Mouse (Mus musculus) skeletal muscle tissue, adult 2 months (tissue): Measurements from ENCODE around the gene Laptm5.
A peak's percentile ranks its signal among the peaks of the same experiment; 100 is the strongest.

Experiments
- DNase-seq: peaks from one replicate; pipeline ENCODE4 v3.0.0-alpha.2; 2012; ENCODE audit warnings: low read depth, low spot score

Gene Laptm5

DNA sequence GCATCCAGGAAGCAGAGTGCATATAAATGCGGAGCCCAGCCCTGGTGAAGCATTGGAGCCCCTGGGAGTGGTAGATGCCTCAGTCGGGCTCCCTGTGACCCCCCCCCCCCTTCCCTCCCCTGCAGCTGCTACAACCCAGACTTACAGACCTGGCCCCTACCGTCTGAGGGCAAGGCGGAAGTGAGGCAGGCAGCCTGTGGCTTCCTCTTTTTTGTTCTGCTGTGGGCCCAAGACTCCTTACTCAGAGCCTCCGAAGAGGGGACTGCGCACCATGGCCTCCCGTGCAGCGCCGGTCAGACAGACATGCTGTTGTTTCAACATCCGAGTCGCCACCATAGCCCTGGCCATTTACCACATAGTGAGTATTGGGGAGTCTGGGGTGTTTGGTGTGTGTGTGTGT, at the start of gene Laptm5:
Gene Laptm5 (plus strand): TSS at position 49 of the 400 bp plus-strand sequence.
- peak; percentile 46 for DNase-seq

DNA sequence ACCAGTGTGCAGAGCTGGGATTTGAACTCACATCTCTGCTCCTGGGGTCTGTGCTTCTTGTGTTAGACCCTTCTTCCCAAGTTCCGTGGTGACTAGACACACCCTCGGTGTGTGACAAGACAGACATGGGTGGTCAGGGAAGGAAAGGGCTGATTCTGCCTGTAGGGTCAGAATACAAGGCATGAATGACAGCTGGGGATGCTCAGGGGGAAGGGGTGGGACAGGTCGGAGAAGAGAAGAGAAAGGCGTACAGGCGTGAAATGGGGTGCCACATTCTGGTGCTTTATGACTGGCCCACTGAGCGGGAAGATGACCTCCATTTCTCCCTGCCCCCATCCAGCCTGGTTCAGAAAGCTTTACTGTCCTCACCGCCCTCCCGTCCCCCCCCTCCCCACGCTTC, 47.5 kb upstream of the Laptm5 start:
- no peak for DNase-seq

DNA sequence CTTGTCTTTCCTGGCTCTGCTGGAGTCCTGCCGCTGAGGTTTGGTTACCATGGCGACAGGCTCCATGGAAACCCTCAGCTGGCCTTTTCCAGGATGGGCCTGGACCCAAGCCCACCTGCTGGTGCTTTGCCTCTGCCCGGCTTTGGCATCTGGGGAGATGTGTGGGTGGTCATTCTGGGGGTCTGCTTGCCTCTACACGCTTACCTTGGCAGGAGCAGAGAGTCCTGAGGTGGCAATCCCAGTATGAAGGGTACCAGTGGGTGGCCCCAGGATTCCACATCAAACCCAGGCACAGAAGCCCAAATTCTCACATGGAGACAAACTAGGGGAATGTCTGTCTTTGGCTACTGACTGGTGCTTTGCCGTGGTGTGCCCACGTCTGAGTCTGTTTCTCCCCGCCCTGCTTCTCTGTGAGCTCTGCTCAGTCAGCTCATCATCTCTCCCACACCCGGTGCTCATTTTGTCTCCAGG, 47.0 kb upstream of the Laptm5 start:
- no peak for DNase-seq

DNA sequence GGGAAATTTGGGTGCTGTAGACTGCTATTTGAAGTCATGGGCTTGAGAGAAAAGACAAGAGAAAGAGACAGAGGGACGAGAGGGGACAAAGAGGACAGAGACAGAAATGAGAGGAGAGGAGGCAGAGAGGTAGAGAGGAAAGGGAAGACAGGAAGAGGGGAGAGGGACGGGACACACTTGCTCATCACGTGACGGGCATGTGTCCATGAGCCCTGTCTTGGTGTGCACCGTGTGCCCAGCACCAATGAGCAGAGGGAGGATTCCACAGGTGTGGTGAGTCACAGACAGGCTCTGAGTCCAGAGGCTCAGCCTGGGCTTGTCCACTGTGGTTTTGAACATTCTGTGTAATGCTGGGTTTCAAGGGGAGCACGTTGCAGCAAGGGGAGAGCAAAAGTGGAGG, 45.0 kb upstream of the Laptm5 start:
- no peak for DNase-seq

DNA sequence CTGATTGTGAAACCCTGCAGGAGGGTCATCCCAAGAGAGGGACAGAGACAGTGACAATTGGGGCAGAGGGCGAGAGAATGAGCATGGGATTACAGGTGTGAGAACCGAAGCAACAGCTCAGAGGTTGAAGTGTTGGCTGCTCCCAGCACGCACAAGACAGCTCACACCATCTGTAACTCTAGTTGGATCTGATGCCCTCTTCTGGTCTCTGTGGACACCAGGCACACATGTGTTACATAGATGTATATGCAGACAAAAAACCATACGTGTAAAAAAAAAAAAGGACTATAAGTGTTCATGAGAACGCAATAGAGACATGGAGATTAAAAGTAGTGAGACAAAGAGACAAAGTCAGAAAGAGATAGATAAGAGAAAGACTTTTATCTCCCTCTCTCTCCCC, 44.1 kb upstream of the Laptm5 start:
- DNase-seq, result no peak

DNA sequence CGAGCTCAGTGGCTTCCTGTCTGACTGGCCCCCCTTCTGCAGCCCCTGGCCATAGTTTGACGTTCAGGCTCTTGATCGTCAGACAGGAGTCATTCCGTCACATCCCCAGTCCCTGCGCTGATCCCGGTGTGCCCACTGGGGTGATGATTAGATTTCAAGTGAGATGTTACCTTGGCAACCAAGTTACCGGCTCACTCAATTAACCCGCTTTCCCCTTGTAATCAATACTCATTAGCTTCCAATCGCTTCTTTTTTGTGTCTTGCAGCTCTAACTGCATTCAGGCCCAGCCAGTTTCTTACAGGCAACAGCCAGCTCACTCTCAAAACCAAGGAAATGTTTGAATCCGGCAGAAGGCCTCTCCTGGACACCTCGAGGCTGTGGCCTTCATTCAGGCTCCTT, 40.5 kb upstream of the Laptm5 start:
- no peak for DNase-seq

DNA sequence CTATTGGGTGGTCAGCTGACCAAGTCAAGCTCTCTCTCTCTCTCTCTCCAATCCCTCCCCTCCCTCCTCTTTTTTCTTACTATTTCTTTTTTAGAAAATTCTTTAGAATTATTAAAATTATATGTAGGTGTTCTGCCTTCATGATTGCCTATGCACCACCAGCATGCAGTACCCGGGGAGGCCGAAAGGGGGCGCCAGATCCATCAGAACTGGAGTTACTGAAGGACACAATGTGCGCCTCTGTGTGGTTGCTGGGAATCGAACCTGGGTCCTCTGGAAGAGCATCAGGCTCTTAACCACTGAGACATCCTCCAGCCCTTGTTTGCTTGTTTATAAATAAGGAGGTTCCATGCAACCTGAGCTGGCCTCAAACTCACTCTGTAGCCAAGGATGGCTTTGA, 39.5 kb upstream of the Laptm5 start:
- DNase-seq, result no peak

DNA sequence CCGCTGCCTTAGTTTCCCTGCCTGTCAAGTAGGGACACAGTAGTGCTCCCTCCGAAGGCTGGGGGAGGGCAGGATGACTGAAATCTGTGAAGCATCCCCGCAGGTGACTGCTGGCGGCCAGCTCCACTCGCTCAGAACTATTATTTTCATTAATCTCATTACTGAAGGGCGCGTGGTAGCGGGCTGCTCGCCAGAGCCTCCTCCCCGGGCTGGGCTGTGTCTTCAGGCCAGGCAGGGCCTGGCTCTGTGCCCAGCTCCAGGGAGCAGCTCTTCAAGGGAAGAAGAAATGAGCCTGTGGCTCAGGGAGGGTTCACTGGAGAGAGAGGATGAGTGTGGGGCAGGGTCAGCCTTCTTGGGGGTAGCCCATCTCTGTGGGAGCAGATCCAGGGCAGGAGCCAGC, 38.3 kb upstream of the Laptm5 start:
- DNase-seq, result peak; percentile 41

DNA sequence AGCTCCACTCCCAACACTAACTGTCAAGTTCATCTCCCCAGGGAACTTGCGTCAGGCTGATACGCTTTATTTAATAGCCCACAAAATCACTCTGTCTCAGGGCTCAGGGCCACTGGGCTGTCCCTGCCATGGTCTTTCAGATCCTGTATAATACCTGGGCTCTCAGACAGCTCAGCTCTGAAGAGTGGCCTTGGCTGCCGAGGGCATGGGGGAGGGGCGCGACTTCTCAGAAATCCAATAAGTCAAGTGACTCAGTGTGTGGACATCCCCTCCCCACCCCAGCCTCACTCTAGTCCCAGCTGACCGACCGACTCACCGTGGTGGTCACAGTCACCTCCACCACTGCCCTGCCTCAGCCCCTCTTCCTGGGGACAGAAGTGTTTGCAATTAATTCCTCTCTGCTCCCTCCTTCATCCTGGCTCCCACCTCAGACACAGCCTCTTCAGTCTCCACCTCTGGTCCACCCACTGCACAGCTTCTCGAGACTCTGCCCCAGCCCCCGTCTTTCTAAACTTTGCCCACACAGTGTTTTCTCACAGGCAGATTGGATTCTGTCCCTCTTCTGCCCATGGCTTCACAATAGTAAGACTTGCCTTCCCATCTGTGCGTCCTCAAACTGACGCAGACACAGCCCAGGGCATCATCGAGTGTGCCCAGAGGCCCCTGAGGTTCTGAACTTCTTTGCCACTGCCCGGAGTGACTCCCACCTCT, 36.8 kb upstream of the Laptm5 start:
- DNase-seq, result no peak

DNA sequence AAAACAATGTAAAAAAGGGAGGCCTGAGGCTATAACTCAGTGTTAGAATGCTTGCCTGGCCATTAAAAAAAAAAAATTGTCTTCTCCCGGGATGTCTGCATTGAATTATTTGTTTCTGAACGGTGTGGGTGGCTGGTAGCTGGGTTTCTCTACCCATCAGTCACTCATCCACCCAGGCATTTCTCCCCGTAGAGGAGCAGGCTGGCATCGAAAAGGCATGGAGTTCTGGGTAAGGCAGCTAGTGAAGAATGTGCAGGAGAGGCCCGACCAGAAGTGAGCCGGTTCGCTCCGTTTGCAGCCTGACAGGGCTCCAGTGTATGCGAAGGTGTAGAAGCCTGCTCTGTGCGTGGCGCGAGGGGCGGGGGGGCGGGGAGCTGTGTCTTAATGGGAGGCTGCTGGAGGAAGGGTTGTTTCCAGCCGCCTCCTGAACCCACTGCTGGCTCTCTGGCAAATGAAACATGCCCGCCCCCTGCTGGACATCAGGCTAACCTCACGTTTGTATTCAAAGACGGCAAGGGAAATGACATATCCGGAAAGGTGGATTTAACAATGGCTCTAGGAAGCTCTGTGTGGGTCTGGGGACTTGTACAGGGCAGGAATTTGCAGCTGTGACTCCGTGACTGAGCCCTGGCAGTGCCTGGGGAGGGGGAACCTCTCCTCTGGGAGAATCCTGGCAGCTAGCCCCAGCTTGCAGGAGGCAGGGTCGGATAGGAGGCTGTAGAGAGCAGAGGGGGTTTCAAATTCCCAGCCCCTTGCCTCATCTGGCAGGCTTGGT, 34.5 kb upstream of the Laptm5 start:
- peak; percentile 52 for DNase-seq

DNA sequence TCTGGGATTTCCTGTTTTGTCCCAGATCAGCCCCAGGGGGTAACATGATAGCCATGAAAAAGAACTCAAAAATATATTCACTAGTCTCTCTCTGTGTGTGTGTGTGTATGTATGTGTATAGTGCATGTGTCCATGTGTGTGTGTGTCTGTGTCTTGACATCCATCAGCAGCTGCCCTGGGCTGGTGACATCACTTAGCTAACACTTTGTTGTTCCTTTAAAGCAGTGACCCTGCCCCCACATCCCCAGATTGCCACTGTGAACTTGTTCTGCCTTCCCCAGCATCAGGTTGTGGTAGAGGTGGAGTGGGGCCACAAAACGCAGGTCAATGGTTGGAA, 33.9 kb upstream of the Laptm5 start:
- no peak for DNase-seq

DNA sequence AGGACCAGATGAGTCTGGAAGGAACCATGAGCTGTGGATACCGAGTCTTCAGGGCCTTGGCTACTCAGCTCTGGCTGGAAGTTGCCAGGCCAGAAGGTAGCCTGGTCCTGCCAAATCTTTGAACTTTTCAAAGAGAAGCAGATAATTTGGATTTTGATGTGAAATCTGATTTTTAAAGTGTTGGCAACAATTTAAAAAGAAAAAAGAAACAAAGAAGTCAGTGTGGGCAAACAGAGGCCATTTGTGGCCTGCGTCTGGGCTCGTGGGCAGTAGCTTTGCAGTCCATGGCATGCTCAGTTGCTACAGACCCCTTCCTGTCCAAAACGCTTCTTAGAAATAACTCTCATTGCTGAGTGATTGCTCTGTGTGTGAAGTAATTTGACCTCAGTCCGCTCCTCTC, 31.6 kb upstream of the Laptm5 start:
- DNase-seq, result no peak

DNA sequence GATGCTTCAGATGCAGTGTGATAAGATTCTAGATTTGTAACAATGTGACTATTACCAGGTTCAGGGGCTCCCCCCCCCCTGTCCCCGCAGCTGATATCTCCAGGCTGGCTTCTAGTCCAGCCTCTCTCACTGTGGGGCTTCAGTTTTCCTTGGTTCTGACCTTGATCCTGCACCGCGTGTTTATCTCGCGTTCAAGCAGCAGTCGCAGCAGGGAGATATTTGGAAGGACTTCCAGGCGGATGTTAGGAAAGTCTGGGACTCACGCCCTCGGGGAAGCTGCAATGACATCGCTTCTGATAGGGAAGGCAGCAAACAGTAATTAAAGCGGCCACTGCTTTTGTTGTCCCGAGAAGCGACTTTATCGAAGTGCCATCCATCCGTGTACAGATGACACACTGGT, 30.2 kb upstream of the Laptm5 start:
- DNase-seq, result no peak

DNA sequence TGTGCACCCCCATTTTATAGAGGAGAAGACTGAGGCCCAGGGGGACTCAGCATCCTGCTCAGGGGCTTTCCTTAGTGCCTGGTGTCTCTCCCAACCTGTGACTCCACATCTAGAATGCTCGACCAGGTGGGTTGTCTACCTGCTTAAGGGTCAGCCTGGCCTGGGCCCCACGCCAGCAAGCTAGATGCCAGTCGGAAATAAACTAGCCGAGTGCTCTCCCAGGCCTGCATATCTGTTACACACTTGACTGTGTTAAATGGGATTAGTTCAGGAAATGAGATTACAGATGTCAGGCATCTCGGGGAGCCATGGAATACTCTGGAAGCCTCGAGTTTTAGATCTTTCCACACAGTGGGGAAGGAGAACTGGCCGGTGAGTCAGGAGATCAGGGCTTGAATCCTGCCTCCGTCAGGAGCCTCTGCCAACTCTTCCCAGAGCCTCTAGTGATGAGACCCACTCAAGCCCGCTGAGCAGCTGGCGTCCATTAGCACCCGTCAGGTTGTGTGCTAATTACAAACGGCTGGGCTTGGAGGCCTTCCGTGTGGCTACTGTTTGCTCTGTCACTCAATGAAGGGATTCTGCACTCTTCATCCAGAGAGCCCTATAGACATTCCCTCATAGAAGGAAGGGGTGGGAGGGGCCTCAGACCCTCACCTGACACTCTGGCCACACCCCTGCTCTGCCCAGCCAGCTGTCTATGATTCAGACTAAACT, 28.9 kb upstream of the Laptm5 start:
- DNase-seq, result no peak

DNA sequence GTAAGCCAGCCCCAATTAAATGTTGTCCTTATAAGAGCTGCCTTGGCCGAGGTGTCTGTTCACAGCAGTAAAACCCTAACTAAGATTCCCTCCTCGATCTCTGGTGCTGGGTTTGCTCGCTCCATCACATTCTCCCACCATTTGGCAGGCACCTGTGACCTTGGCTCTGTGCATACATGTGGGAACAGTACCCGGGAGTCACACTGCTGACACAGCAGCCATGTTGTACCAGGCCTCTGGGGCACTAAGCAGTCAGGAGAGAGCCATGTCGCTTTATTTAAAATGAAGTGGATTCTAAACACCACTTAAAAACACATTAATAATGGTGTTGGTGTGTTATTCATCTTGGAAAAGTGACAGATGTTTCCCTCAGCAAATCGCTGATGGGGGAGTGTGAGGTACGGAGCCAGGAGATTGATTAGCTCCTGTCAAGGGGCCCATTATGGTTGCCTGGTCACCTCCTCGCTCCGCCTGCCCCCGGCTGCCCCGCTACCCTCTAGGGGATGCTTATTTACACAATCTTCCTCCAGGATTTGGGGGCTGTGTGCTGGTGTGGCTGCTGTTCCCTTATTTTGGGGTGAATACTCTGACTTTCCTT, 25.7 kb upstream of the Laptm5 start:
- DNase-seq, result no peak

DNA sequence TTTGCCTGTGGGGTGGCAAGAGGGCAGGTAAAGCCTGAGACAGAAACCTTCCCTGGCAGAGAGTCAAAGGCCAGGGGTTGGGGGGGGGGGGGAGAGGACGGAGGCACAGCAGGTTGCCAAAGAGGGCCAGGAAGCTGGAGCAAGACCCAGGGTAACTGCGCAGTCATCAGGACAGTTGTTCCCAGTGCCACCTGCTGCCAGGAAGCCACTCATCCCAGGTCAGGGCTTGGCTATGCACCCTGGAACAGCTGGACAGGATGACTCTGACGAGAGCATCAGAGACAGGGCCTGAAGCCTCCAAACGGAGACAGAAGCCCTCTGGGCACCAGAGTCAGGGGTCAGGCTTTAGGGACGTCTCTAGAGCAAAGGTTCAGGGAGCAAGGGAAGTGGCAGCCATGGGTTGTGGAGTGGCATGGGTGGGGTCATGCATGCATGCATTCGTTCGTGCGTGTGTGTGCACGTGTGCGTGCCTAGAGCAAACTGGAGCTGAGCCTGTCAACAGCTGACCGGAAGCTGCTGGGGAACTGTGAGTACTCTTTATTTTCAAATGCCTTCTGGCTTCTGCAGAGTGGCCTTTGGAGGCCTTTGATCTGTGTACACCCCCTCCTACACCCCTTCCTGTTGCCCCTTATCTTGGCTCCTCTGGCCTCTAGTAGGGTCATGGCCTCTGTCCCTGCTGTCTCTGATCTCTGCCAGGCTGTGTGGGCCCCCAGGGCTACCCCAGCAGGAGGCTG, 23.0 kb upstream of the Laptm5 start:
- DNase-seq, result no peak

DNA sequence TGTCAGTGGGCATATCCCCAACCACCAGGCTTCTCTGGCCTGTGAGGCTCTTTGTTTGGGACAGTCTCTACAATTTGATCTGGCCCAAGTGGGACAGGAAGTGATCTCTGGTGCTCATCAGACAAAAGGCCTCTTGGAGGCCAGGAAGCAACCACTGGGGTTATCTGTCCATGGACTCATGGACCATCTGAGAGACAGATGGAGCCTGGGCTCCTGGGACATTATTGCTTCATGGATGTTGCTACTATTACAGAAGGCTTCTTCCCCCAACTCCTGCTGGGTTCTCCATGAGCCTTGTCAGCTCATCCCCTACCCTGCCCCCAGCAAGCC, 22.4 kb upstream of the Laptm5 start:
- no peak for DNase-seq

DNA sequence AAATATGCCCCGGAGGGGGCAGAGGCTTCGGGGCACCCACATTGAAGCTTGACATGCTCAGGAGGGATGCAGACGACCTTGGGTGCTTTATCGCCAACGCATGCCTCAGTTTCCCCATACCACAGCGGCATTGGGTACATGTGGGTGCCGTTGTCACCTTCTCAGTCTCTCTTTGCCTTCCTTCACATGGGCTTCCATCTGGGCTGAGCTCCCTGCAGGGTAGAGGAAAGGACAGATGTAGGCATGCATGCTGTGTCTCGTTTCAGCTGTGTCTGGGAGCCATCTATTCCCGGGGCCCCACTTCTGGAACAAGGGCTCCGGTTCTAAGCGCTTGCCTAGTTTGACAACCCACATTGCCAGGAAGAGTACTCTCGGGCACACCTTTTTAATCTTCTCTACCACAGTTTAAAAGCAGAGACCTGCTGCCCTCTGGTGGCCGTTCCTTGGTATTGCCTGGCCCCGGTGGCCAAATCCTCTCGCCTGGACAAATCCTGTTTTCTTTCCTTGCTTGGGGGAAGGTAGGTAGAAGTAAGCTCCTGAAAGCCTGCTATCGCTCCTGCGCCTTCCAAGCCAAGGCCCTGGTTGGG, 20.8 kb upstream of the Laptm5 start:
- no peak for DNase-seq

DNA sequence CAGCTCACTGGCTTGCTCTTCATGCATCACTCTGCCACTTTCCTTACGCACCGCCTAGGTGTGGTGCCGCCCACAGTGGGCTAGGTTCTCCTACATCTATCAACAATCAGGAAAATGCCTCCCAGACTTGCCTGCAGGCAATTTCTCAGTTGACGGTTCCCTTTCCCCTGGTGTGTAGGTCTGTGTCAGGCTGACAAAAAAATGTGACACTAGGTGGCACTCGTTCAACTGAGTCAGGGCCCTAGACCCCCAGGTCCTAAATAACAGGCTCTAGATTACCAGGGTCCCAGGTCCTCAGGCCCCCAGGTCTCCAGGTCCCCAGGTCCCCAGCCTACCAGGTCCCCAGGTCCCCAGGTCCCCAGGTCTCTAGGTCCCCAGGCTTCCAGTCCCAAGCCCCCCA, 19.2 kb upstream of the Laptm5 start:
- no peak for DNase-seq

DNA sequence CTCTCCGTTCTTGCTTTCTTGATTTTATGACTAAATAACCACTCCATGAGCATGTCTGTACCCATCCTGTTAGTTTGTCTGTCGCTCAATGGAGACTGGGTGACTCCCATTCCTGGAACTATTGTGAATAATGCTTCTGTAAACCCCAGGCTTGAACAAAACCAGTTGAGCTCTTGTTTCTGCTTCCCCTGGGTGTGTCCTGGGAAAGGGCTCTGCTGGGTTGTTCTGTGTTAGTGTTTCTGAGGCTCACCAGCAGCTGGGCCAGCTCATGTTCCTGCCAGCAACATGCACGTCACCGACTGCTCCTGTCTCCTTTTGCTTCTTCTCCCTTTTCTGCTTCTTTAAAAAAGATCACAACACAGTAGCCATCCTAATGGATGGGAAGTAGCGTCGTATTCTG, 17.2 kb upstream of the Laptm5 start:
- DNase-seq, result no peak

DNA sequence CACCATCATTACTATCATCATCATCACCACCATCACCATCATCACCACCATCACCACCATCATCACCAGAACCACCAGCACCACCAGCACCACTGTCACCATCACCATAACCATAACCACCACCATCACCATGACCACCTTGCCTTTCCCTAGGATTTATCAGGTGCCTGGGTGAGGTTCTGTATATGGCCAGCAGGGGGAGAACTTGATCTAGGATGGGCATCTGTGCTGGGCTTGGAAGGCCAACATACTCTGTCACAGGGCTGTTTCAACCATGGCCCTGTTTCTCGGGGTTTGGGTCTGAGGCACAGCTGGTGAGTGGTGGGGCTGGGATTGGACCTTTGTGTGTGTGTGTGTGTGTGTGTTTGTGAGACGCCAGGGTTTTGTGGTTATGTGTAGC, 16.6 kb upstream of the Laptm5 start:
- no peak for DNase-seq
